Mouse (Mus musculus) cerebellum, adult 2 months (tissue): ENCODE measurements at regions not wholly inside any gene's neighbourhood (a gene's known extent, or its start where the extent isn't known, plus 50 kb on each side); places are given as distances from the start of the nearest gene placed in this dataset.

Source experiments
- DNase-seq, 2 experiments: peaks; one replicate each; pipeline ENCODE4 v3.0.0; 2021
- H3K27ac ChIP-seq: fragments of 200-500 bp; 2 replicates; pipeline ENCODE4 v1.5.1; 2012; ENCODE audit warnings: low read length, control low read depth, inconsistent platforms; ENCODE audit not compliant: insufficient read depth
- H3K27me3 ChIP-seq: fragments of 200-500 bp; 2 replicates; pipeline ENCODE4 v1.6.1; 2012; ENCODE audit warnings: inconsistent platforms, mild to moderate bottlenecking, low read length, moderate library complexity; ENCODE audit not compliant: control insufficient read depth, insufficient read depth
- H3K4me1 ChIP-seq: fragments of 200-500 bp; 2 replicates; pipeline ENCODE4 v1.6.1; 2011; ENCODE audit warnings: low read length; ENCODE audit not compliant: control insufficient read depth, insufficient read depth
- H3K4me3 ChIP-seq: fragments of 200-500 bp; replicated peaks from 2 replicates; pipeline ENCODE3; 2011; ENCODE audit warnings: mild to moderate bottlenecking, low read depth, low read length, control low read depth; ENCODE audit not compliant: insufficient read depth
- CTCF ChIP-seq: fragments of 200-500 bp; IDR thresholded peaks from 2 replicates; pipeline ENCODE4 v1.5.1; 2011; ENCODE audit warnings: low read depth, mild to moderate bottlenecking, control low read depth, low read length, moderate library complexity, borderline replicate concordance; ENCODE audit not compliant: insufficient read depth
- POLR2A ChIP-seq: fragments of 200-500 bp; IDR thresholded peaks from 2 replicates; pipeline ENCODE4 v1.6.1; 2011; ENCODE audit warnings: low read length, control low read depth, borderline replicate concordance; ENCODE audit not compliant: insufficient read depth
- WGBS: fragments of 180-500 bp; shearing (Covaris S2); methylation state at CpG from one replicate; pipeline ENCODE4 v1.1.7; 2018; 5-methylcytosine and 5-hydroxymethylcytosine counted together

DNA sequence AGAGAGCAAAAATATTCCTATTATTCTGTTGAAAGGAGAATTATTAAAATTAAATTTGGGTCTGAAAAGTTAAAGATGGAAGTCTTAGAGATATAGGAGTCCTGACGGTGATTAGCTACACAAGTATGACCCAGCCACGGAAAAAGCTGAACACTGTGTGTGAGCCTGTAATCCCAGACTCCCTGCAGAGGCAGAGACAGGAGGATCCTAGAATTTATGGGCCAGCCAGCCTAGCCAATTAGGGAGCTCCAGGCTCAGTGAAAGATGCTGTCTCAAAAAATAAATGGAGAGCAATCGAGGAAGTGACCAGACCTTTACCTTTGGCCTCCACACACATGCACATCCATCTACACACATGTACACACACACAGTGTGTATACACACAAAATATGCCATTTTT is 307.5 kb downstream of the Qk start:
- Histone ChIP-seq H3K27ac (no peak overlapping the region), H3K27me3 (no peaks in the 10 kb centered on the region), H3K4me1 (no peaks in the 10 kb centered on the region), H3K4me3 (no peak overlapping the region)
- DNase-seq: no peak
- TF ChIP-seq POLR2A (no peak), CTCF (no peak)
- WGBS: 67% methylated on average over 3 of the region's 3 CpGs

DNA sequence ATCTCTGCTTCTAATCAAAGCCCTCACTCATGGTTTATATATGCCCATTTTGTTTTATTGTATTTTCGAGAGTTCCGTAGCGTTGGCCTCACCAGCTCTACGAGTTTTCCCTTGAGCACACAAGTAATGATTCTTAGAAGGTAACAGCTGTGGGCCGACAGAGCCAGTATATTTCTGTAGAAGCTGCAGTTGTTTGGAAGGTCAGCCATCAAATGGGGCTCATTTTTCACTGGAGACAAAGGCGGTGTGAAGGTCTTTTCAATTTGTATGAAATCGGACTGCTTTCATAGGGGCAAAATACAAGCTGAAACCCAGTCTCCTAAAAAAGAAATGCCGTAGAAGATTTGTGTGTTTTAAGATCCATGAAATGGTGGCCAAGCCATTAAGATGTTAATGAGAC is 307.9 kb downstream of the Qk start:
- Histone ChIP-seq H3K4me1 (no peaks in the 10 kb centered on the region), H3K27me3 (no peaks in the 10 kb centered on the region), H3K4me3 (no peak overlapping the region), H3K27ac (no peak overlapping the region)
- WGBS: 75% methylated on average over 8 of the region's 8 CpGs
- no peak for DNase-seq
- no peak for TF ChIP-seq POLR2A
- no peak for TF ChIP-seq CTCF

DNA sequence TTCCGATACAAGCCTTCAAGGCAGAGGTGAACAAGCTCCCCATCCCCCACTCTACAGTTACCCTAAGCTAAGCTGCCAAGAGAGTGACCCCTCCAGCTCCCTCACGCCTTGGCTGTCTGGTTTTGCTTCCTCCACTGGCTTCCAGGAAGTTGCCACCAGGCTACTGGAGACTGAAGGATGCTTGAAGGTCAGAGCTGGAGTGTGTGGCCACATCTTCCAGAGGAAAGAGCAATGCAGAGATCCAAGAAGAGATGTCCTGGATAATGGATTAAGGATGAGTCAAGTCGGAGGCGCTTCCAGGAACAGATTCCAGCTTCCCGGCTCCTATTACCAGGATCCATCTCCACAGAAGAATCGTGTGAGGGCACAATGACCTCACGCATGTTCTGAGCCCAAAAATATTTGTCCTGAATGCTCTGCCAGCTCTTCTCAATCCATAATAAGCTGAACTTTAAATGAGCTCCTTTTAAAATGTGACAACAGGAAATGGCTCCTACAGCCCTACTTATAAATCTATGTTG is 318.5 kb downstream of the Qk start:
- Histone ChIP-seq H3K27me3 (no peaks in the 10 kb centered on the region), H3K4me3 (no peak overlapping the region), H3K4me1 (no peaks in the 10 kb centered on the region), H3K27ac (no peak overlapping the region)
- 79% methylated on average over 7 of the region's 7 CpGs for WGBS
- TF ChIP-seq CTCF (no peak), POLR2A (no peak)
- DNase-seq: no peak

DNA sequence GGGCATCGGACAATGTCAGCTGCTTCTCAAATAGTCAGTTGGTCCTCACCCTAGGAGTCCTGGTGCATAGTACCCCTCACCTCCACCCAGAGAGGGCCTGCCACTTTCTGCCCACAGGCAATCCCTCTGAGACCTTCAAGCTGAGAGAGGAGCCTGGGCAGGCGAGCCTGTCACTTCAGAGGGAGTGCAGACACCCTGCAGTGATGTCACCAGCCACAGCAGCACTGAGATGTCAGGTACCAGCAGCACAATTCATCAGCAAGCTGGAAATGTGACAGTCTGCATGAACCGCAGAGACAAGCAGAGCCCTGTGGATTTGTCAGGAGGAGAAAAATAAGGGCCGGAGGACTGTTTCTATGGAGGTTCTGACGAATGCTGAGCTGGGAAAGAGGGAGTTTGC is 324.3 kb downstream of the Qk start:
- no peak for DNase-seq
- H3K27me3 ChIP-seq: no peaks in the 10 kb centered on the region
- TF ChIP-seq POLR2A: no peak
- no peak for TF ChIP-seq CTCF
- H3K4me1 ChIP-seq: no peaks in the 10 kb centered on the region
- no peak overlapping the region for H3K4me3 ChIP-seq
- no peak overlapping the region for H3K27ac ChIP-seq
- 44% methylated on average over 5 of the region's 5 CpGs for WGBS

DNA sequence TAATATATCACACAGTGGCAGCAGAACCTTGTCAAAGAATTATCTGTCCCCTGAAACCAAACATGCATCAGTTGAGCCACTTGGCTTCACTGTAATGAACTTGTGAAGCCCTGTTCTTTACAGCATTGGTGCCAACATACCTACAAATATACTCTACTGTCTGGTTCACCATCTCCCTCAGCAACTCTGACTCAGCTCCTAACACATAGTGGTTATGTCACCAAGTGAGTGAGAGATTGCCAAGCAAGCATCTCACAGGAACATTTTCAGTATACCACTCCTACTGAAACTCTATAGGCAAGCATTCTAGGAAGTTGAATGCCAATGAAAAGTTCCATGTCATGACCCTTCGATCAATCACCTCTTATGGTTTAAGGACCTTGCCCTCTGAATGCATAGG is 321.2 kb upstream of the Pabpc6 start:
- Histone ChIP-seq H3K4me1 (no peaks in the 10 kb centered on the region), H3K27me3 (no peaks in the 10 kb centered on the region), H3K27ac (no peak overlapping the region), H3K4me3 (no peak overlapping the region)
- WGBS: 95% methylated on average over 1 of the region's 1 CpGs
- TF ChIP-seq POLR2A (no peak), CTCF (no peak)
- no peak for DNase-seq

DNA sequence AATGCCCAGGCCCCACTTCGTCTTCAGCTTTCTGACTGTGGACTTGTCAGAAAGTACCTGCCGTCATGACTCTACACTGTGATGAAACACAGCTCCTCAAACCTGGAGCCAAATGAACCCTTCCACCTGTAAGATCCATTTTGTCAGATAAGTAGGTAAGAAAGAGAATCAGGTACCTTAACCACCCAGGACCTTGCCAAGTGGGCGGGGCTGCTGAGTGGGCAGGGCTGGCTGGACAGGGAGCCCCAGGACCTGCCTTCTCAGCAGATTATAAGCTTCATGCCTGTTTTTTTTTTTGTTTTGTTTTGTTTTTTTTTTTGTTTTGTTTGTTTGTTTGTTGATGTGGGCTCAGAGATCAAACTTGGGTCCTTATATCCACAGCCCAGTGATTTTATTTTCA is 311.8 kb upstream of the Pabpc6 start:
- no peaks in the 10 kb centered on the region for H3K27me3 ChIP-seq
- TF ChIP-seq CTCF (no peak), POLR2A (no peak)
- no peak for DNase-seq
- H3K4me3 ChIP-seq: no peak overlapping the region
- H3K4me1 ChIP-seq: no peaks in the 10 kb centered on the region
- H3K27ac ChIP-seq: no peak overlapping the region
- WGBS: 93% methylated on average over 3 of the region's 3 CpGs

DNA sequence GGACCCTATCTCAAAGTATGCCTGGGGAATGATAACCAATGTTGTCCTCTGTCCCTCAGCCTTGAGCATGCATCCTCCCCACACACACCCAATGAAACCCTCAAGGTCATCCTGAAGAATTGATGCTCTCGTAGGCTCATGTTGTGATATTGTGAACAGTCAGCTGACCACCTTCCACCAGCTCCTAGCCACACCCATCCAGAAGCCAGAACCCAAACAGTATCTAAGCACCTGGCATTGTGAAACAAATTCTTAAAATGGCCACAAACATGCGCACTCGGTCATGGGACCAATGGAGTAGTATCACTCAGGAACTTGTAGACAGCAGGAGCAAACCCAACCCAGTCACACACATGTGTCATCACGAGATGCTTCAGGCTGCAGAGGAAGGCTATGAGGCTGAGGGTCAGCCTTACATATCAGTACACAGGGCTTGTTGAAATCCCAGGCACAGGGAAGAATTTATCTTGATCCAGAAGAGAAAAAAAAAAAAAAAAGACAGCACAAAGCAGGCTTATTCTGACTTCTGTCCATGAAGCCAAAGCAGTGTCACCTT is 307.4 kb upstream of the Pabpc6 start:
- Histone ChIP-seq H3K27ac (no peak overlapping the region), H3K4me1 (no peaks in the 10 kb centered on the region), H3K27me3 (no peaks in the 10 kb centered on the region), H3K4me3 (no peak overlapping the region)
- DNase-seq: no peak
- WGBS: 97% methylated on average over 4 of the region's 4 CpGs
- TF ChIP-seq CTCF (no peak), POLR2A (no peak)

DNA sequence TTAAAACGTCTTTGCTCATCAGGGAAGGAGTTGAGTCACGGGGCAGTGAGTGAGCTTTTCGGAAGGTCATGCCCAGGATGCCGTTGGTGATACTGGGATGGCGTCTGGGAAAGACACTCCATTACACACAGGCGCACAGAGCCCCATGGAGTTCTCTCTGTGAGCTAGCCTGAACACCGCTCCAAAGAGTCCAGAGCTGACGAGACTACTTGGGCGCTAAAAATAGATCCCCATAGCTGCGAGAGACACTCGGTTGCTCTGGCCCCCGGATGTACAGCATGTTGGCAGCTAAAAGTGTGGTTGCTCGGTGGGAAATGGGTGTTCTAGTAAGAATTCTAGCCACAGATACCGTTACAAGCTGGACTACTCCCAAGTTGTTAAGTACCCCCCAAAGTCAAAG is 306.5 kb upstream of the Pabpc6 start:
- Histone ChIP-seq H3K4me3 (no peak overlapping the region), H3K27me3 (no peaks in the 10 kb centered on the region), H3K27ac (no peak overlapping the region), H3K4me1 (no peaks in the 10 kb centered on the region)
- DNase-seq: no peak
- 46% methylated on average over 14 of the region's 14 CpGs for WGBS
- no peak for TF ChIP-seq CTCF
- no peak for TF ChIP-seq POLR2A
